Mouse (Mus musculus) regulatory T cell (primary cell): ENCODE measurements around the gene Gab1.

Experiments used
- in situ Hi-C: fragments of 300-600 bp; cut with MboI, MseI; formaldehyde crosslinking; loops from one replicate; pipeline ENCODE4 v1.15.1; 2025; ENCODE audit warnings: high pct_unique_total_duplicates

The Gab1 gene

DNA sequence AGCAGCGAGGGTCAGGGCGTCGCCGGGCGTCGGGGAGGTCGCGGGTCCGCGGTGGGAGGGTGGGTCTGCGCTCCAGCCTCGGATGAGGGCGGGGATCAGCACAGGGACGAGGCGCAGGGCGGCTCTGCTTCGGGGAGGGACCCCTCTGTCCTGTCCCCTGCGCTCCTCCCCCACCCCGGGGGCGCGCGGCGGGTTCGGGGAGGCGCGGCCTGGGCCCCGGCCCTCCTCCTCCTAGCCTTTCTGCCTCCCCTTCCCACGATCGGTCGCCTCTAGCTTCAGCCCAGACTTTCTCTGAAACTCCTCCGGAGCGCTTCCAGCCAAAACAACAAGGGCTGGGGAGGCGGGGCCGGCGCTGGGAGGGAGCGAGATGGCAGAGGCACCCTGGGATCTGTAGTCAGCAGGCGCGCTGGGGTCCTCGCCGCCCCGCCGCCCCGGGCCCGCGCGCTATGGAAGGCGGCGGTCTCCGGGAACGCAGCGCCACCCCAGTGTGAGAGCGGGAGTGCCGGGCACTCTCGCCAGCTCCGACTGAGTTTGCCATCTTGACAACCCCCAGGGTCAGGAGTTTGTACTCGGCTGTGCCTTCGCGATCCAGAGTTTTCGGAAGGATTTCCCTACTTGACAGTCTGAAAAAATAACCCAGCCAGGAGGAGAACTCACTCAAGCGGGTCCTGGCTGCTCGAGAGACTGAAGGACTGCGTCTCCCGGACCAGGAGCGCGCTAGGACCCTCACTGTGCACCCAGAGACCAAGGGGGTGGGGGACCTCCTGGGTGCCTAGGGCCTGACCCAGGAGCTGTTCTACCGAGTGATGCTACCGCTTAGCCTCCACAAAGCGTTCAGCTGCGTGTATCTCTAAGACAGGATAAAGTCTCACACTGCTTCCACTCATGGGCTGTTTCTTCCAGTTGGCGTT, at the start of gene Gab1:
Gene Gab1 (minus strand): TSS at position 324 of the 911 bp plus-strand sequence.
- in situ Hi-C loops: no loop called here

DNA sequence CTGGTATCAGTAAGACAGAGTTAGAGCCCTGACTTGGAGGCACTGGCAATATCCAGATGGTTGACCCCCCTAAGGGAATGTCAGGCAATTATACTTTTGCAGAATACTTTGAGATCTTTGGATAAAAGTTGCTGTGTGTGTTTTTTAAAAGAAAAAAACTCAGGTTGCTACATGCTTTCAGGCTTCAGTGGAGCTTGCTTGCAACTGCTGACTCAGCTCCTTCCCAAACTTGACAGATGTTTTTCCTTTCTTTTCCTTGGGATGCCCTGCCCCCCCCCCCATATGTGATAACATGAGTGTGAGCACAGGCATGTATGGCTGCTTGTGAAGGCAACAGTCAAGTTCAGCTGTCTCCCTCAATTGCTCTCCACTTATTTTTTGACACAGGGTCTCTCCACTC, 48.5 kb upstream of the Gab1 start:
- in situ Hi-C loops: no loop called here

DNA sequence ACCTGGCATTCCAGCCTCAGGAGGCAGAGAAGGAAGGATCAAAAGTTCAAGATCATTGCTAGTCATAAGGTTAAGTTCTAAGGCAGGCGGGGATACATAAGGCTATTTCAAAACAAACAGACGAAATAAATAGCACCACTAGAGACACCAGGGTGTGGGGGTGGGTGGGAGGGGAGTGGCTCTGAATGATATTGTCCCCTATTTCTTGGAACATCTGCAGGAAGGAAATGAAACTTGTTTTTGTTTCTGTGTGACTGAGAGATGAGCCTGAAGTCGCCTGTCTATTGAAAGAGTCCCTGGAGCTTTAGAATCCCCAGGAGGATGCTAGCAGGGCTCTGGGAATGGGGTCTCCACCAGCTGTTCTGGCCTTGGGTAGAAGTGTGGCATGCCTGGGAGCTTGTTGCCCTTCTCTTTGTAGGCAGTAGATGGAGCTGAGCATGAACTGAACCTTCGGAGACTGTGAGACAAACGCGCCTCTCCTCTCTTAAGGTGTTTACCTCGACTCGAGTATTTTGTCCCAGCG, 43.5 kb upstream of the Gab1 start:
- in situ Hi-C loops: no loop called here

- in situ Hi-C loops: no loop called here
These were observed 42.3 kb upstream of the Gab1 start for GRCm38 (mm10) chr8:80922642-80923041.

GRCm38 (mm10) chr8:80919130-80919529, 38.8 kb upstream of the Gab1 start:
- in situ Hi-C loops: no loop called here

DNA sequence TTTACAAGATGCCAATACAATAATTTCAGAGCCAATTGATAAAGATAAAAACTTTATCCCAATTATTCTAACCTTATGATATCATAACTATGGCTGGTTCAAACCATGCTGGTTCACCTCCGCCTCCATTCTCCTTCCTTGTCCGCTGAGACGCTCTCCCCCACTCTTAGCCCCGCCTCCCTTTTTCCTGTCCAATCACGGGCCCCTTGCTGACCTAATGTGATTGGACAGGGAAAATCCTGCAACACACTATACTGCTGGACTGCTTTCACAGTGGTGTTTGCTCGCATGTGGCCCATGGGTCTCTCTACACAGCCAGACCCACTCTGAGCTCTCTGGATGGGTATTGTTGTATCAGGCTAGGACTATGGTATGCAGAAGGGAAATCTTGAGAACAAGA, 38.2 kb upstream of the Gab1 start:
- in situ Hi-C loops: no loop called here

DNA sequence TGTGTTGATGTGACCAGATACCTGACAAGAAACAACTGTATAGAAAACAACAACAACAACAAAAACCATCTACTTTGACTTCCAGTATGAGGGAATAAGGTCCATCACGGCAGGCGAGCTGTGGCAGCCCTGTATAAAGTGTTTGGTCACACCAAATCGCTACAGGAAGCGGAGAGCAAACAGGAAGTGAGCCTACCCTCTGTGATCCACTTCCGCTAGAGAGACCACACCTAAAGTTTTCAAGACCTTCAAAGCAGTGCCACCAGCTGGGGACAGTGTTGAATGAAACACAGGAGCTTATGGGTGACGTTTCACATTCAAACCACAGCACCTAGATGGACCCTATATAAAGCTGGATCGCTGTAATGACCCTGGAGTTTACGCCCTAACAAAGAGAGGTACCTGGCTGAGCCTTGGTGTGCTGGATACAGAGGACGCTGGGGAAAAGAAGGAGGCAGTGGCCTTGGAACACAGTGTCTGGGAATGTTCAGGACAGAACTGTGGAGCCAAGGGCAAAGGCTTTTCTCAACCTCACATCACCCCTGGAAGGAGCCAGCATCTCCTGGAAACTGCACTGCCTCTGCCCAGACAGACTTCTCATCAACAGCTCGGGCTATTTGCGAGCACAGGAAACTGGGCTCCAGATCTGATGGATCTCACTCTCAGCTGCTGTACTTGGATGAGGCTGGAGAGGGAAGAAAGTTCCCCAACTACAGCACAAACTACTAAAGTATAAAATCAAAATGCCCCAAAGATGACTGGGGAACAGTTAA, 36.3 kb upstream of the Gab1 start:
- in situ Hi-C loops: no loop called here

DNA sequence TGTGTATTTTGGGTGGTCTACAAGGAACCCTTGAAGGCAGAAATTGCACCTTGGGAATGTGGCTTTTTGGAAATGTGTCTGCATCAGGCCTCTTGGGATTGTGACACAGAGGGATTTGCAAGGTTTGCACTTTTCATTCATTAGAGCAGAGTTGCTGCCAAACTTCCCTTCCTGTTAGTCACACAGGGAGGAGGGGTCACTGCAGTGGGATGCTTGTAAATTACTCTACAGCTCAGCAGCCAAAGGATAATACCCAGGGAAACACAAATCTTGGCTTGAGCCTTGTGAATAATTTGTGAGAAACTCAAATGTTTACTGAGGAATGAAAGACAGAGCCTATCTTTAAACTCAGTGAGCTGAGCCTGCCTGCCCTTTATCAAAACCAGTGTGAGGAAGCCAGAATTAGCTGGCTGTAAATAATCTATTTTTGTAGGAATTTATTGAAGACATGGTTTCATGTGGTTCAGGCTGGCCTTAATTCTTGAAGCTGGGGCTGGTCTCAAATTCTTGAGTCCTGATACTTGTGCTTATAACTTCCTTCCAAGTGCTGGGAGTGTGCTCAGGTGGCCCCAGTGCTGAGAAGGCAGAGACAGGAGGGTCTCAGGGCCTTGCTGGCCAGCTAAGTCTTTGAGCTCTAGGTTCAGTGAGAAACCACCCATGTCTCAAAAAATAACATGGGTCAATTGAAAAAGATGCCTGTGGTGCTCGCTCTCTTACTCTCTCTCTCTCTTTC, 32.9 kb upstream of the Gab1 start:
- in situ Hi-C loops: no loop called here

DNA sequence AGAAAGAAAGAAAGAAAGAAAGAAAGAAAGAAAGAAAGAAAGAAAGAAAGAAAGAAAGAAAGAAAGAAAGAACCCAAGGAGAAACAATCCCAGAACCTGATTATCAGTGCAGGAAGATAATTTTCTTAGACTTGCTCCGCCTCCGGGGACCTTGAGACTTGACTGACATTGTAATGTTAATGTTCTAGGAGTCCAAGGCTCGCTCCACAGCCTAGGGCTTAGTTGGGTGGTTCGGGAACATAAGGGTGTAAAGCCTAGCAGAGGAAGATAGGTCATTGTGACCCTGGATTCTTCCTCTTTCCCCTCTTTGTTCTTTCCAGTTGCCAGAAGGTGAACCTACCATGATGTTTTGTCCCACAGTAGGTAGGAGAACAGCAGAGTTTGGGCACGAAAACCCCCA, 31.1 kb upstream of the Gab1 start:
- in situ Hi-C loops: no loop called here

- in situ Hi-C loops: loop anchor here (10.0 kb wide), 1 partner anchor 1944 kb away; no protein-coding TSS in a partner anchor
These were observed 28.1 kb upstream of the Gab1 start for GRCm38 (mm10) chr8:80908262-80908907.

- in situ Hi-C loops: loop anchor here (10.0 kb wide), 1 partner anchor 1938 kb away; no protein-coding TSS in a partner anchor
These were observed 22.0 kb upstream of the Gab1 start for GRCm38 (mm10) chr8:80902354-80902753.

GRCm38 (mm10) chr8:80899364-80899763, 19.0 kb upstream of the Gab1 start:
- in situ Hi-C loops: no loop called here

- in situ Hi-C loops: no loop called here
These were observed 15.7 kb upstream of the Gab1 start for GRCm38 (mm10) chr8:80896026-80896425.

GRCm38 (mm10) chr8:80895397-80895796, 15.1 kb upstream of the Gab1 start:
- in situ Hi-C loops: no loop called here

DNA sequence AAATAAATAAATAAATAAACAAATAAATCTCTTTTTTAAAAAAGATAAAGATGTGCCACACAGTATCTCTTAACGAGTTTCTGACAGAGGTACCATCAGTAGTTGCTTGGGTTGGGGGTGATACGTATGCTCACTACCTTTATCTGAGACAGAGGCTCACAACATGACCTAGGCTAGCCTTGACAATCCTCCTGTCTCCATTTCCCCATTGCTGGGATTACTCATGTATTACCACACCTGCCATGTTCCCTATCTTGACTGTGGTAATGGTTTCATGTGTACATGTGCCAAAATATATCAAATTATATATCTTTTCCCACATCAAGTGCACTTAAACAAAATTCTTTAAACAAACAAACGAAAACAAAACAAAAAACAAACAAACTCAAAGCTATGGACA, 14.2 kb upstream of the Gab1 start:
- in situ Hi-C loops: no loop called here

GRCm38 (mm10) chr8:80879426-80880195, 708 bp downstream of the Gab1 start:
- in situ Hi-C loops: no loop called here

GRCm38 (mm10) chr8:80878801-80879425, 1.4 kb downstream of the Gab1 start:
- in situ Hi-C loops: no loop called here

DNA sequence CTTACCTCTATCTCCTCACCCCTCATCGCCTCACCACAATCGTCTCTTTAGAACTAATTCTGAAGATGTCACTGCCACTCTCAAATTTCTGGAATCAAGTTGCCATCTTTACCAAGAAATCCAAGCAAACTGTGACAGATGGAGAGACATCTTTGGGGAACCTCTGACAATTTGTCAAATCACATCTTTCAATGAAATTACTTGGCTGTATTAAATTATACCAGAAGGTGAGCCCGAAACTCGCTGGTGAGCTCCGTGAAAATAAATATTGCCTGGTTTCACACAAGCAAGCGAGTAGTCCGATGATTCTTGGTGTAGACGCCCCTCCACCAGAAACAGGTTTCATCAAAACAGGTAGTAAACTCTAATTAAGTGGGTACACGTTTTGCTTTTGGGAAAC, 2.2 kb downstream of the Gab1 start:
- in situ Hi-C loops: no loop called here

DNA sequence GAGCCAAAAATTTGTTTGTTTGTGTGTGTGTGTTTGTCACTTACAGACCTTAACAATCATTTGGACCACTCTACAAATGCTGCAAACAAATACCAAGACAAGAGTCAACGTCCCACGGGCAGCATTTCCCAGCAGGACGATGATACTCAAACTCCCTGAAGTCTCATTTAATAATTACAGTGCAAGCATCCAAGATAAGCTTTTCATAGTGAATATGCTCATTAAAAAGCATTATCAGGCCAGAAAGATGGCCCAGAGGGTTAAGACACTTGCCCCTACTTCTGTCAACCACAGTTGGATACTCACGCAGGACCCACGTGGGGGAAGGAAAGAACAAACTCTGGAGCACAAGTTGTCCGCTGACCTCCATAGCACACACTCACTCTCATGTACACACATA, 4.8 kb downstream of the Gab1 start:
- in situ Hi-C loops: no loop called here
